Mouse (Mus musculus): ENCODE measurements at regions not wholly inside any gene's neighbourhood (a gene's known extent, or its start where the extent isn't known, plus 50 kb on each side); places are given as distances from the start of the nearest gene placed in this dataset.
A peak's percentile ranks its signal among the peaks of the same experiment; 100 is the strongest.

- no peaks in the 10 kb centered on the region for H3K36me3 ChIP-seq (ENCODE audit: control insufficient read depth, insufficient read depth)
Observed at GRCm38 (mm10) chr11:56812121-56812520, 199.1 kb upstream of the Gria1 start.

GRCm38 (mm10) chr11:56823471-56823870 lies 187.7 kb upstream of the Gria1 start:
- no peaks in the 10 kb centered on the region for H3K36me3 ChIP-seq (ENCODE audit: control insufficient read depth, insufficient read depth)
- no peak overlapping the region for H3K4me2 ChIP-seq (ENCODE audit: low read depth)
- H3K4me3 ChIP-seq = no peak overlapping the region
- H3K27me3 ChIP-seq (ENCODE audit: control insufficient read depth, insufficient read depth, insufficient read length) = no peaks in the 10 kb centered on the region
- H3K79me2 ChIP-seq (ENCODE audit: control insufficient read depth, insufficient read depth) = no peaks in the 10 kb centered on the region
- TF ChIP-seq REST (IDR thresholded peaks at IDR 0.05; ENCODE audit: insufficient read depth, insufficient read length) (no peak), POLR2A (IDR thresholded peaks at IDR 0.05; ENCODE audit: insufficient read length, low read depth) (no peak), E2F4 (IDR thresholded peaks at IDR 0.05; ENCODE audit: insufficient read depth) (no peak), MYOD1 (IDR thresholded peaks at IDR 0.05; ENCODE audit: control insufficient read depth in 1 of 3, insufficient read length in 2 of 3, low read depth in 2 of 3) (no peak), MAX (IDR thresholded peaks at IDR 0.05; ENCODE audit: low read depth) (no peak)
- H3ac ChIP-seq (ENCODE audit: control insufficient read depth, insufficient read length) = no peak overlapping the region

More at GRCm38 (mm10) chr11:56812121-56812520, 199.1 kb upstream of the Gria1 start:
- H3K27me3 ChIP-seq (ENCODE audit: control insufficient read depth, insufficient read depth, insufficient read length) = no peaks in the 10 kb centered on the region
- H3K4me3 ChIP-seq = no peak overlapping the region
- no peak overlapping the region for H3ac ChIP-seq (ENCODE audit: control insufficient read depth, insufficient read length)
- TF ChIP-seq REST (IDR thresholded peaks at IDR 0.05; ENCODE audit: insufficient read depth, insufficient read length) (peak; percentile 93), E2F4 (IDR thresholded peaks at IDR 0.05; ENCODE audit: insufficient read depth) (no peak), MAX (IDR thresholded peaks at IDR 0.05; ENCODE audit: low read depth) (peak; percentile 44)
- no peak overlapping the region for H3K4me2 ChIP-seq (ENCODE audit: low read depth)
- no peaks in the 10 kb centered on the region for H3K79me2 ChIP-seq (ENCODE audit: control insufficient read depth, insufficient read depth)

GRCm38 (mm10) chr11:56827499-56827898 lies 183.7 kb upstream of the Gria1 start:
- TF ChIP-seq E2F4 (IDR thresholded peaks at IDR 0.05; ENCODE audit: insufficient read depth) (no peak), MYOG (IDR thresholded peaks at IDR 0.05; ENCODE audit: control insufficient read depth in 1 of 3, insufficient read depth in 1 of 3, insufficient read length in 2 of 3, low read depth in 2 of 3) (peak in 1 of 3 experiments; percentile 22), MYOD1 (IDR thresholded peaks at IDR 0.05; ENCODE audit: control insufficient read depth in 1 of 3, insufficient read length in 2 of 3, low read depth in 2 of 3) (peak in 2 of 3 experiments; percentile 52 to 69), CEBPB (IDR thresholded peaks at IDR 0.05; ENCODE audit: insufficient read depth, poor library complexity, severe bottlenecking) (no peak)
- Histone ChIP-seq H3K4me3 (no peak overlapping the region), H3K4me2 (ENCODE audit: low read depth) (no peak overlapping the region), H3K36me3 (ENCODE audit: control insufficient read depth, insufficient read depth) (no peaks in the 10 kb centered on the region), H3K79me2 (ENCODE audit: control insufficient read depth, insufficient read depth) (no peaks in the 10 kb centered on the region), H3ac (ENCODE audit: control insufficient read depth, insufficient read length) (no peak overlapping the region), H3K27me3 (ENCODE audit: control insufficient read depth, insufficient read depth, insufficient read length) (no peaks in the 10 kb centered on the region)

GRCm38 (mm10) chr11:56862649-56863048 lies 148.5 kb upstream of the Gria1 start:
- H3K27me3 ChIP-seq (ENCODE audit: control insufficient read depth, insufficient read depth, insufficient read length) = no peaks in the 10 kb centered on the region
- H3K79me2 ChIP-seq (ENCODE audit: control insufficient read depth, insufficient read depth) = no peaks in the 10 kb centered on the region
- TF ChIP-seq POLR2AphosphoS2 (IDR thresholded peaks at IDR 0.05; ENCODE audit: insufficient read length, low read depth) (no peak), CEBPB (IDR thresholded peaks at IDR 0.05; ENCODE audit: insufficient read depth, poor library complexity, severe bottlenecking) (peak; percentile 92), USF1 (IDR thresholded peaks at IDR 0.05; ENCODE audit: low read depth) (no peak), E2F4 (IDR thresholded peaks at IDR 0.05; ENCODE audit: insufficient read depth) (no peak), REST (IDR thresholded peaks at IDR 0.05; ENCODE audit: insufficient read depth, insufficient read length) (no peak), SRF (IDR thresholded peaks at IDR 0.05; ENCODE audit: control insufficient read depth, insufficient read length, low read depth) (no peak), MYOD1 (IDR thresholded peaks at IDR 0.05; ENCODE audit: control insufficient read depth in 1 of 3, insufficient read length in 2 of 3, low read depth in 2 of 3) (peak in 1 of 3 experiments; percentile 9), TCF3 (IDR thresholded peaks at IDR 0.05; ENCODE audit: insufficient read length, low read depth) (no peak), MYOG (IDR thresholded peaks at IDR 0.05; ENCODE audit: control insufficient read depth in 1 of 3, insufficient read depth in 1 of 3, insufficient read length in 2 of 3, low read depth in 2 of 3) (peak in 1 of 3 experiments; percentile 44), POLR2A (IDR thresholded peaks at IDR 0.05; ENCODE audit: insufficient read length, low read depth) (no peak), TCF12 (IDR thresholded peaks at IDR 0.05; ENCODE audit: insufficient read depth, poor library complexity, severe bottlenecking) (peak; percentile 15), MAX (IDR thresholded peaks at IDR 0.05; ENCODE audit: low read depth) (no peak)
- H3K4me2 ChIP-seq (ENCODE audit: low read depth) = peak overlapping the region; percentile 12
- H3ac ChIP-seq (ENCODE audit: control insufficient read depth, insufficient read length) = no peak overlapping the region
- H3K4me3 ChIP-seq = no peak overlapping the region
- no peaks in the 10 kb centered on the region for H3K36me3 ChIP-seq (ENCODE audit: control insufficient read depth, insufficient read depth)

- H3K4me3 ChIP-seq = no peak overlapping the region
- no peaks in the 10 kb centered on the region for H3K36me3 ChIP-seq (ENCODE audit: control insufficient read depth, insufficient read depth)
- peak overlapping the region; percentile 28 for H3K4me2 ChIP-seq (ENCODE audit: low read depth)
- no peak for TF ChIP-seq TCF12 (IDR thresholded peaks at IDR 0.05; ENCODE audit: insufficient read depth, poor library complexity, severe bottlenecking)
- TF ChIP-seq POLR2AphosphoS2 (IDR thresholded peaks at IDR 0.05; ENCODE audit: insufficient read length, low read depth) = no peak
- TF ChIP-seq CEBPB (IDR thresholded peaks at IDR 0.05; ENCODE audit: insufficient read depth, poor library complexity, severe bottlenecking) = no peak
- no peak for TF ChIP-seq POLR2A (IDR thresholded peaks at IDR 0.05; ENCODE audit: insufficient read length, low read depth)
- no peak for TF ChIP-seq REST (IDR thresholded peaks at IDR 0.05; ENCODE audit: insufficient read depth, insufficient read length)
- no peak for TF ChIP-seq E2F4 (IDR thresholded peaks at IDR 0.05; ENCODE audit: insufficient read depth)
- H3ac ChIP-seq (ENCODE audit: control insufficient read depth, insufficient read length) = no peak overlapping the region
- H3K79me2 ChIP-seq (ENCODE audit: control insufficient read depth, insufficient read depth) = no peaks in the 10 kb centered on the region
- H3K27me3 ChIP-seq (ENCODE audit: control insufficient read depth, insufficient read depth, insufficient read length) = no peaks in the 10 kb centered on the region
Observed at GRCm38 (mm10) chr11:56871640-56872039, 139.5 kb upstream of the Gria1 start.
